Mouse (Mus musculus) kidney, adult 11 months (tissue): ENCODE measurements around the gene Trpv3.
A peak's percentile ranks its signal among the peaks of the same experiment; 100 is the strongest.
"Not testable (repeated sequence)": the region's sequence is repeated elsewhere in the genome, so short reads cannot be mapped to it uniquely, and the experiment has no call there.

Experiments used
- DNase-seq: peaks from one replicate; pipeline ENCODE4 v3.0.0; 2022

Trpv3 gene

GRCm38 (mm10) chr11:73303123-73303522 lies 35.9 kb downstream of the Trpv3 start:
- DNase-seq = no peak

- no peak for DNase-seq
These were observed 48.8 kb downstream of the Trpv3 start for GRCm38 (mm10) chr11:73315961-73316360.

- DNase-seq = not testable (repeated sequence)
These were observed 51.4 kb downstream of the Trpv3 start for GRCm38 (mm10) chr11:73318581-73318980.

GRCm38 (mm10) chr11:73321064-73321463 lies 53.9 kb downstream of the Trpv3 start:
- DNase-seq = not testable (repeated sequence)

- DNase-seq = peak; percentile 49
These were observed 57.0 kb downstream of the Trpv3 start for GRCm38 (mm10) chr11:73323906-73324830.

- peak; percentile 92 for DNase-seq
These were observed 59.3 kb downstream of the Trpv3 start for GRCm38 (mm10) chr11:73326485-73326886.

- no peak for DNase-seq
These were observed 60.2 kb downstream of the Trpv3 start for GRCm38 (mm10) chr11:73327361-73327760.

GRCm38 (mm10) chr11:73329442-73329841 lies 62.3 kb downstream of the Trpv3 start, which contains the start of the genes Aspa, Gm49340 and Spata22:
Aspa (minus strand) TSS chr11:73329596.
Gm49340 (plus strand) TSS chr11:73329741.
Spata22 (plus strand) TSS chr11:73329741.
- no peak for DNase-seq

GRCm38 (mm10) chr11:73333357-73333756 lies 66.2 kb downstream of the Trpv3 start:
- DNase-seq = no peak

GRCm38 (mm10) chr11:73336919-73337318 lies 69.7 kb downstream of the Trpv3 start:
- no peak for DNase-seq
